Mouse (Mus musculus): ENCODE data around the gene Dnah7a. TPM values are rescaled to one million over a fixed set of nuclear protein-coding genes. Genes with fewer than 3 reads are reported as not detected.
"Not testable (repeated sequence)": the region's sequence is repeated elsewhere in the genome, so short reads cannot be mapped to it uniquely, and the experiment has no call there.

Gene Dnah7a
- polyA plus RNA-seq, 1 experiment from 2014 or later: 8.8 TPM

- H3K4me3 ChIP-seq; H3K4me2 ChIP-seq (replicated peaks); H3K9ac ChIP-seq; H3K27me3 ChIP-seq (replicated peaks); H3K36me3 ChIP-seq; H3K27ac ChIP-seq; H3K4me1 ChIP-seq; H3K9me3 ChIP-seq; ATAC-seq (ENCODE audit: low FRiP score, low read depth): not testable (repeated sequence)
- WGBS: 87% methylated on average over 4 of the region's 4 CpGs
Measured at GRCm38 (mm10) chr1:53466524-53467324, 239.9 kb downstream of the Dnah7a start.

GRCm38 (mm10) chr1:53439173-53439572 lies 267.4 kb downstream of the Dnah7a start:
- not testable (repeated sequence) for H3K4me2 ChIP-seq (replicated peaks); H3K27me3 ChIP-seq (replicated peaks); H3K9me3 ChIP-seq; H3K4me3 ChIP-seq; ATAC-seq (ENCODE audit: low FRiP score, low read depth); H3K9ac ChIP-seq; H3K27ac ChIP-seq; H3K36me3 ChIP-seq; H3K4me1 ChIP-seq
- 73% methylated on average over 3 of the region's 3 CpGs for WGBS

GRCm38 (mm10) chr1:53432433-53432832 lies 274.2 kb downstream of the Dnah7a start:
- not testable (repeated sequence) for ATAC-seq (ENCODE audit: low FRiP score, low read depth); H3K36me3 ChIP-seq

GRCm38 (mm10) chr1:53405803-53406325 lies 300.7 kb downstream of the Dnah7a start:
- H3K27ac ChIP-seq: no peak overlapping the region
- H3K4me3 ChIP-seq: no peak overlapping the region
- no peaks in the 10 kb centered on the region for H3K4me1 ChIP-seq
- no peaks in the 10 kb centered on the region for H3K27me3 ChIP-seq (replicated peaks)
- WGBS: 75% methylated on average over 3 of the region's 3 CpGs
- no peak for ATAC-seq (ENCODE audit: low FRiP score, low read depth)
- no peaks in the 10 kb centered on the region for H3K36me3 ChIP-seq
- no peak overlapping the region for H3K9ac ChIP-seq
- no peak overlapping the region for H3K4me2 ChIP-seq (replicated peaks)
- no peaks in the 10 kb centered on the region for H3K9me3 ChIP-seq

More at GRCm38 (mm10) chr1:53432433-53432832, 274.2 kb downstream of the Dnah7a start:
- H3K4me3 ChIP-seq; H3K9me3 ChIP-seq; H3K27ac ChIP-seq; H3K9ac ChIP-seq; H3K4me2 ChIP-seq (replicated peaks); H3K4me1 ChIP-seq; H3K27me3 ChIP-seq (replicated peaks): not testable (repeated sequence)
- 70% methylated on average over 2 of the region's 2 CpGs for WGBS

- H3K4me3 ChIP-seq; ATAC-seq (ENCODE audit: low FRiP score, low read depth); H3K27ac ChIP-seq; H3K4me1 ChIP-seq; H3K36me3 ChIP-seq; H3K9me3 ChIP-seq; H3K27me3 ChIP-seq (replicated peaks); H3K9ac ChIP-seq: not testable (repeated sequence)
- WGBS: 40% methylated on average over 21 of the region's 21 CpGs
- peak overlapping the region; percentile 24; the same call in 1 of the 2 replicates for H3K4me2 ChIP-seq (replicated peaks)
Measured at GRCm38 (mm10) chr1:53393936-53394760, 312.4 kb downstream of the Dnah7a start.

- no peaks in the 10 kb centered on the region for H3K4me1 ChIP-seq
- no peak overlapping the region for H3K9ac ChIP-seq
- no peaks in the 10 kb centered on the region for H3K9me3 ChIP-seq
- no peaks in the 10 kb centered on the region for H3K36me3 ChIP-seq
- no peak overlapping the region for H3K27ac ChIP-seq
- no peaks in the 10 kb centered on the region for H3K27me3 ChIP-seq (replicated peaks)
- no peak overlapping the region for H3K4me2 ChIP-seq (replicated peaks)
- ATAC-seq (ENCODE audit: low FRiP score, low read depth): no peak
- WGBS: 91% methylated on average over 13 of the region's 14 CpGs
- H3K4me3 ChIP-seq: no peak overlapping the region
Measured at GRCm38 (mm10) chr1:53388762-53389161, 317.8 kb downstream of the Dnah7a start.

- ATAC-seq (ENCODE audit: low FRiP score, low read depth): no peak
- no peak overlapping the region for H3K4me2 ChIP-seq (replicated peaks)
- no peaks in the 10 kb centered on the region for H3K36me3 ChIP-seq
- no peaks in the 10 kb centered on the region for H3K9me3 ChIP-seq
- 80% methylated on average over 6 of the region's 6 CpGs for WGBS
- H3K9ac ChIP-seq: no peak overlapping the region
- H3K4me1 ChIP-seq: no peaks in the 10 kb centered on the region
- H3K27ac ChIP-seq: no peak overlapping the region
- H3K4me3 ChIP-seq: no peak overlapping the region
- no peaks in the 10 kb centered on the region for H3K27me3 ChIP-seq (replicated peaks)
Measured at GRCm38 (mm10) chr1:53384085-53384688, 322.4 kb downstream of the Dnah7a start.

GRCm38 (mm10) chr1:53377731-53378130 lies 328.9 kb downstream of the Dnah7a start:
- Histone ChIP-seq H3K9ac (no peak overlapping the region), H3K27me3 (replicated peaks) (no peaks in the 10 kb centered on the region), H3K4me3 (no peak overlapping the region), H3K9me3 (no peaks in the 10 kb centered on the region), H3K4me2 (replicated peaks) (no peak overlapping the region), H3K4me1 (no peaks in the 10 kb centered on the region), H3K27ac (no peak overlapping the region), H3K36me3 (no peaks in the 10 kb centered on the region)
- ATAC-seq (ENCODE audit: low FRiP score, low read depth): no peak
- WGBS: 78% methylated on average over 3 of the region's 3 CpGs

- not testable (repeated sequence) for H3K9ac ChIP-seq; H3K27me3 ChIP-seq (replicated peaks); ATAC-seq (ENCODE audit: low FRiP score, low read depth); H3K4me1 ChIP-seq; H3K36me3 ChIP-seq; H3K4me2 ChIP-seq (replicated peaks); H3K9me3 ChIP-seq; H3K4me3 ChIP-seq; H3K27ac ChIP-seq
- WGBS: 87% methylated on average over 2 of the region's 2 CpGs
Measured at GRCm38 (mm10) chr1:53375965-53376364, 330.6 kb downstream of the Dnah7a start.

GRCm38 (mm10) chr1:53358988-53359387 lies 347.6 kb downstream of the Dnah7a start:
- H3K9me3 ChIP-seq: no peaks in the 10 kb centered on the region
- no peaks in the 10 kb centered on the region for H3K27me3 ChIP-seq (replicated peaks)
- H3K9ac ChIP-seq: no peak overlapping the region
- H3K4me1 ChIP-seq: no peaks in the 10 kb centered on the region
- no peak for ATAC-seq (ENCODE audit: low FRiP score, low read depth)
- no peak overlapping the region for H3K4me3 ChIP-seq
- H3K36me3 ChIP-seq: no peaks in the 10 kb centered on the region
- H3K4me2 ChIP-seq (replicated peaks): no peak overlapping the region
- H3K27ac ChIP-seq: no peak overlapping the region

GRCm38 (mm10) chr1:53352327-53353261 lies 354.0 kb downstream of the Dnah7a start, which contains the start of the genes Asdurf, Gm28551 and Asnsd1:
Gene Asdurf, minus strand, starts transcription at chr1:53352619.
Gene Gm28551, minus strand, starts transcription at chr1:53352667.
Gene Asnsd1, minus strand, starts transcription at chr1:53352752.
- WGBS: under 1% methylated on average over 43 of the region's 44 CpGs
- Histone ChIP-seq H3K4me1 (peaks cover 7% of the 10 kb centered on the region), H3K4me2 (replicated peaks) (peak within 1 kb of the TSS; percentile 59), H3K27ac (peak within 1 kb of the TSS; percentile 83), H3K4me3 (peak within 1 kb of the TSS; percentile 86), H3K36me3 (peaks cover 19% of the 10 kb centered on the region), H3K9ac (peak within 1 kb of the TSS; percentile 93), H3K9me3 (no peaks in the 10 kb centered on the region), H3K27me3 (replicated peaks) (no peaks in the 10 kb centered on the region)
- ATAC-seq (ENCODE audit: low FRiP score, low read depth): peak; percentile 100
